Mouse (Mus musculus): ENCODE measurements around the gene Efcab5.

DNA sequence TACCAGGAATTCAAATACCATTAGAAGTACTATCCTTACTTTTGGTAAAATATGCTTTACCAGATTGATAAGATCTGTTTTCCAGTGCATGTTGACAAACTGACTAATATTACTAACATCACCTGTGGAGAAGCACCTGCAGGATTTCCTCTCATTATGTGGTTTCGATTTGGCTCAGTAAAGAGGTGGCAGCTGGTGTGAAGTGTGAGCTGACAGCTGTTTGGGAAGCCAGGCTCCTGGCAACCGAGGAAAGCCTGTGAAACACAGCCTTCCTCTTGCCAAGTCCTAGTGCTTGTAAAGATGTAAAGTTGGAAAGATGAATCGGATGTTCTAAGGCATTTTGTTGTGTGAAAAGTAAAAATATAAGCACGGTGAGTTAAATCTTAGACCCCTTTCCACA lies 7.9 kb downstream of the Efcab5 start:
- TF ChIP-seq CTCF (IDR thresholded peaks at IDR 0.05; ENCODE audit: low read depth, low read length) (no peak), POLR2A (IDR thresholded peaks at IDR 0.05; ENCODE audit: borderline replicate concordance, low read depth, low read length) (no peak)
